Mouse (Mus musculus) lung, adult 2 months (tissue): Measurements from ENCODE around the gene Dennd6b. TPM values are rescaled to one million over a fixed set of nuclear protein-coding genes. Genes with fewer than 3 reads are reported as not detected.

Source experiments
- DNase-seq: peaks from one replicate; pipeline ENCODE4 v3.0.0; 2022
- H3K4me1 ChIP-seq: fragments of 200-500 bp; 2 replicates; pipeline ENCODE4 v1.6.1; 2011; ENCODE audit warnings: low read length; ENCODE audit not compliant: control insufficient read depth, insufficient read depth
- H3K4me3 ChIP-seq: fragments of 200-500 bp; replicated peaks from 2 replicates; pipeline ENCODE3; 2011; ENCODE audit warnings: low read depth, mild to moderate bottlenecking, control low read depth, low read length; ENCODE audit errors: extremely low read depth
- CTCF ChIP-seq: fragments of 200-500 bp; IDR thresholded peaks from 2 replicates; pipeline ENCODE4 v1.5.1; 2011; ENCODE audit warnings: mild to moderate bottlenecking, low read length, control low read depth; ENCODE audit not compliant: insufficient read depth
- POLR2A ChIP-seq: fragments of 200-500 bp; IDR thresholded peaks from 2 replicates; pipeline ENCODE4 v1.6.1; 2011; ENCODE audit warnings: low read depth, mild to moderate bottlenecking, control low read depth, low read length, borderline replicate concordance; ENCODE audit errors: extremely low read depth
- WGBS: fragments of 180-500 bp; shearing (Covaris S2); methylation state at CpG from one replicate; pipeline ENCODE4 v1.1.7; 2018; 5-methylcytosine and 5-hydroxymethylcytosine counted together
- polyA plus RNA-seq: library from polyadenylated mRNA; depleted of rRNA; stranded (reverse); fragments of >200 nt; gene quantifications from 2 replicates; pipeline ENCODE4 v1.2.3, GENCODE M21; 2012

The Dennd6b gene
- polyA plus RNA-seq, 1 experiment: 17.2 TPM

GRCm38 (mm10) chr15:89182842-89183241, 13.5 kb downstream of the Dennd6b start:
- TF ChIP-seq POLR2A: no peak
- no peak for TF ChIP-seq CTCF
- Histone ChIP-seq H3K4me3 (no peak overlapping the region), H3K4me1 (peaks cover 14% of the 10 kb centered on the region)
- 79% methylated on average over 5 of the region's 5 CpGs for WGBS
- no peak for DNase-seq

GRCm38 (mm10) chr15:89182328-89182741, 14.0 kb downstream of the Dennd6b start:
- DNase-seq: no peak
- Histone ChIP-seq H3K4me1 (peaks cover 18% of the 10 kb centered on the region), H3K4me3 (no peak overlapping the region)
- peak; percentile 18; the same call in 1 of the 2 replicates for TF ChIP-seq CTCF
- TF ChIP-seq POLR2A: no peak
- 23% methylated on average over 6 of the region's 6 CpGs for WGBS

- DNase-seq: no peak
- peaks cover 22% of the 10 kb centered on the region for H3K4me1 ChIP-seq
- no peak for TF ChIP-seq CTCF
- no peak for TF ChIP-seq POLR2A
- WGBS: 39% methylated on average over 10 of the region's 10 CpGs
- no peak overlapping the region for H3K4me3 ChIP-seq
These were observed 14.6 kb downstream of the Dennd6b start for GRCm38 (mm10) chr15:89181561-89182270.

GRCm38 (mm10) chr15:89180571-89181229, 15.6 kb downstream of the Dennd6b start, which contains the start of gene Plxnb2:
Gene Plxnb2 (minus strand): TSS chr15:89180788.
- Histone ChIP-seq H3K4me1 (peaks cover 23% of the 10 kb centered on the region), H3K4me3 (peak within 1 kb of the TSS; percentile 88)
- peak; percentile 87 for DNase-seq
- TF ChIP-seq CTCF (no peak), POLR2A (peak; percentile 66; the same call in 1 of the 2 replicates)
- 1% methylated on average over 71 of the region's 72 CpGs for WGBS

GRCm38 (mm10) chr15:89180081-89180541, 16.2 kb downstream of the Dennd6b start:
- no peak for TF ChIP-seq POLR2A
- no peak for TF ChIP-seq CTCF
- WGBS: 1% methylated on average over 26 of the region's 26 CpGs
- peak; percentile 60 for DNase-seq
- peaks cover 23% of the 10 kb centered on the region for H3K4me1 ChIP-seq
- peak overlapping the region; percentile 58 for H3K4me3 ChIP-seq

GRCm38 (mm10) chr15:89179630-89179964, 16.7 kb downstream of the Dennd6b start:
- Histone ChIP-seq H3K4me1 (peaks cover 23% of the 10 kb centered on the region), H3K4me3 (peak overlapping the region; percentile 58)
- WGBS: 6% methylated on average over 6 of the region's 6 CpGs
- DNase-seq: no peak
- no peak for TF ChIP-seq POLR2A
- no peak for TF ChIP-seq CTCF

- WGBS: 9% methylated on average over 16 of the region's 16 CpGs
- Histone ChIP-seq H3K4me1 (peaks cover 23% of the 10 kb centered on the region), H3K4me3 (peak overlapping the region; percentile 58)
- peak; percentile 57; the same call in 1 of the 2 replicates for TF ChIP-seq POLR2A
- no peak for TF ChIP-seq CTCF
- DNase-seq: peak; percentile 76
These were observed 17.2 kb downstream of the Dennd6b start for GRCm38 (mm10) chr15:89178954-89179629.

- Histone ChIP-seq H3K4me3 (peak overlapping the region; percentile 14), H3K4me1 (peaks cover 28% of the 10 kb centered on the region)
- TF ChIP-seq POLR2A (no peak), CTCF (no peak)
- WGBS: 47% methylated on average over 7 of the region's 7 CpGs
- DNase-seq: no peak
These were observed 17.9 kb downstream of the Dennd6b start for GRCm38 (mm10) chr15:89178260-89178860.

- H3K4me3 ChIP-seq: no peak overlapping the region
- H3K4me1 ChIP-seq: peaks cover 29% of the 10 kb centered on the region
- 32% methylated on average over 4 of the region's 4 CpGs for WGBS
- TF ChIP-seq POLR2A (no peak), CTCF (no peak)
- DNase-seq: no peak
These were observed 18.6 kb downstream of the Dennd6b start for GRCm38 (mm10) chr15:89177576-89178259.
